Mouse (Mus musculus) right cerebral cortex, adult 2 months (tissue): Measurements from ENCODE around the gene Elf2.
"Not testable (repeated sequence)": the region's sequence is repeated elsewhere in the genome, so short reads cannot be mapped to it uniquely, and the experiment has no call there.

Source experiments
- DNase-seq, 2 experiments: peaks; one replicate each; pipeline ENCODE4 v3.0.0; 2021 to 2022; ENCODE audit warnings: low spot score in 2 of 2

The Elf2 gene

GRCm38 (mm10) chr3:51333234-51333889 lies 7.1 kb downstream of the Elf2 start:
- DNase-seq = no peak

GRCm38 (mm10) chr3:51330086-51330485 lies 10.4 kb downstream of the Elf2 start:
- no peak for DNase-seq

GRCm38 (mm10) chr3:51328546-51328945 lies 11.9 kb downstream of the Elf2 start:
- DNase-seq = no peak

- no peak for DNase-seq
Measured at GRCm38 (mm10) chr3:51327817-51328216, 12.6 kb downstream of the Elf2 start.

- DNase-seq = no peak
Measured at GRCm38 (mm10) chr3:51327429-51327797, 13.1 kb downstream of the Elf2 start.

GRCm38 (mm10) chr3:51326664-51327428 lies 13.6 kb downstream of the Elf2 start:
- peak; percentile 25 to 27 for DNase-seq

GRCm38 (mm10) chr3:51325475-51325874 lies 15.0 kb downstream of the Elf2 start:
- no peak for DNase-seq

- no peak for DNase-seq
Measured at GRCm38 (mm10) chr3:51323006-51323405, 17.5 kb downstream of the Elf2 start.

- DNase-seq = no peak
Measured at GRCm38 (mm10) chr3:51322326-51322725, 18.1 kb downstream of the Elf2 start.

- no peak for DNase-seq
Measured at GRCm38 (mm10) chr3:51321141-51321540, 19.3 kb downstream of the Elf2 start.

GRCm38 (mm10) chr3:51318053-51318452 lies 22.4 kb downstream of the Elf2 start:
- not testable (repeated sequence) for DNase-seq

GRCm38 (mm10) chr3:51316876-51317275 lies 23.6 kb downstream of the Elf2 start:
- no peak for DNase-seq

GRCm38 (mm10) chr3:51311638-51312037 lies 28.8 kb downstream of the Elf2 start:
- DNase-seq = no peak

GRCm38 (mm10) chr3:51310098-51310497 lies 30.4 kb downstream of the Elf2 start:
- no peak for DNase-seq

GRCm38 (mm10) chr3:51306621-51307020 lies 33.8 kb downstream of the Elf2 start:
- no peak for DNase-seq

- no peak for DNase-seq
Measured at GRCm38 (mm10) chr3:51305961-51306360, 34.5 kb downstream of the Elf2 start.

- DNase-seq = no peak
Measured at GRCm38 (mm10) chr3:51302971-51303476, 37.4 kb downstream of the Elf2 start.

- no peak for DNase-seq
Measured at GRCm38 (mm10) chr3:51301583-51301982, 38.9 kb downstream of the Elf2 start.

- no peak for DNase-seq
Measured at GRCm38 (mm10) chr3:51296790-51297189, 43.7 kb downstream of the Elf2 start.

- peak; percentile 39 to 49 for DNase-seq
Measured at GRCm38 (mm10) chr3:51295225-51295624, 45.2 kb downstream of the Elf2 start.

- DNase-seq = no peak
Measured at GRCm38 (mm10) chr3:51294251-51294650, 46.2 kb downstream of the Elf2 start.

GRCm38 (mm10) chr3:51288880-51289821 lies 51.3 kb downstream of the Elf2 start:
- DNase-seq = peak; percentile 92 to 94
